Mouse (Mus musculus): ENCODE data around the gene Dhx8. TPM values are rescaled to one million over a fixed set of nuclear protein-coding genes. Genes with fewer than 3 reads are reported as not detected.
A peak's percentile ranks its signal among the peaks of the same experiment; 100 is the strongest.

Gene Dhx8
- 12.4 and 13.5 TPM in 2 replicates for total RNA-seq (2014; rRNA removed; ENCODE audit: low replicate concordance)
- polyA plus RNA-seq (2015; fragmentation: Nextera tagmentation; extraction: Ambion mirVana) = 12.6 and 13.1 TPM in 2 replicates

DNA sequence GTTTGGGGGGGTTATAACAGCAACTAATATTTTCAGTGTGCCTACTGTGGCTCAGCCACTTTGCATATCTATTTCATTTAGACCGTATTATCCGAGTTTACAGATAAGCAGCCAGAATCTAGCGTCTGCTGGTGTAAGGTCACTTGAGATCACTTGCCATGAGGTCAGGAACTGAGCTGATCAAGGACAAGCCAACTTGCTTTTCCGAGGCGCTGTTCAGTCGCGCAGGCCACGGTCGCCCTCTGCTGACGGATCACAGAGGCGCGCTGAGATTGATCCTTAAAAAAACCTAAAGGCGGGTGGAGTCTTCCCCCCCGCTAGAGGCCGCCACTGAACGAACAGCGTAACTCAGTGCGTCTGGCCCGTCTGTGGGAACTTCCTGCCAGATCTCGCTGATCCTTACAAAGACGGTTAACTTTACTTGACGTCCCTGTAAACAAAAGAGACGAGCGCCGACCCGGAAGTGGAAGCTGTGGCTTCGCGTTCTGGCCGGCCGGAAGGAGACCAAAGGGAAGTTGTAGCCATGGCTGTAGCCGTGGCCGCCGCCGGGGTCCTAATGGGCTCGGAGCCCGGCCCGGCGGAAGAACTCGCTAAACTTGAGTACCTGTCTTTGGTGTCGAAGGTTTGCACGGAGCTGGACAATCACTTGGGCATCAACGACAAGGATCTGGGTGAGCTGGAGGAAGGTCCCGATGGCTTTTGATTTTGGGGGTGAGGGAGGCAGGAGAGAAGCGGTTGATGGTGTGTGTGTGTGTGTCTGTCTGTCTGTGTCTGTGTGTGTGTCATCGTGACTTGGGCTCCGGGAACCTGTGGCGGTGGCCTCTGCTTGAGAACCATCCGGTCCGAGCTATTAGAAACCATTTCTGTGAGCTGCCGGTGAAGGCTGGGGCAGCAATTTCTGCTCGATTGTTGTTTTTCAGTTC, at the start of gene Dhx8:
Gene Dhx8, plus strand, starts transcription at position 402 of the 923 bp plus-strand sequence.
- Histone ChIP-seq H3K4me3 (ENCODE audit: low read depth, low read length) (peak within 1 kb of the TSS; percentile 78), H3K4me2 (ENCODE audit: low read depth, low read length) (peak within 1 kb of the TSS; percentile 90), H3K36me3 (replicated peaks; ENCODE audit: control insufficient read depth, insufficient read depth, low read length) (peaks cover 34% of the 10 kb centered on the region), H3K27ac (ENCODE audit: low read depth) (peak within 1 kb of the TSS; percentile 73), H3K9ac (replicated peaks; ENCODE audit: low read depth, low read length) (peak within 1 kb of the TSS; percentile 87), H3K27me3 (ENCODE audit: control insufficient read depth, insufficient read depth, low read length) (no peaks in the 10 kb centered on the region), H3K4me1 (ENCODE audit: control insufficient read depth, insufficient read depth) (peaks cover 12% of the 10 kb centered on the region), H3K9me3 (replicated peaks; ENCODE audit: control insufficient read depth, low read length) (no peaks in the 10 kb centered on the region)
- DNase-seq (ENCODE audit: low spot score) = peak; percentile 100
- TF ChIP-seq CTCF (IDR thresholded peaks at IDR 0.05; ENCODE audit: low read depth) (peak; percentile 100), EP300 (IDR thresholded peaks at IDR 0.05; ENCODE audit: low read depth) (peak; percentile 96)
- peak; percentile 98 for ATAC-seq (ENCODE audit: insufficient read depth, low read depth)
- WGBS = under 1% methylated on average over 51 of the region's 51 CpGs

DNA sequence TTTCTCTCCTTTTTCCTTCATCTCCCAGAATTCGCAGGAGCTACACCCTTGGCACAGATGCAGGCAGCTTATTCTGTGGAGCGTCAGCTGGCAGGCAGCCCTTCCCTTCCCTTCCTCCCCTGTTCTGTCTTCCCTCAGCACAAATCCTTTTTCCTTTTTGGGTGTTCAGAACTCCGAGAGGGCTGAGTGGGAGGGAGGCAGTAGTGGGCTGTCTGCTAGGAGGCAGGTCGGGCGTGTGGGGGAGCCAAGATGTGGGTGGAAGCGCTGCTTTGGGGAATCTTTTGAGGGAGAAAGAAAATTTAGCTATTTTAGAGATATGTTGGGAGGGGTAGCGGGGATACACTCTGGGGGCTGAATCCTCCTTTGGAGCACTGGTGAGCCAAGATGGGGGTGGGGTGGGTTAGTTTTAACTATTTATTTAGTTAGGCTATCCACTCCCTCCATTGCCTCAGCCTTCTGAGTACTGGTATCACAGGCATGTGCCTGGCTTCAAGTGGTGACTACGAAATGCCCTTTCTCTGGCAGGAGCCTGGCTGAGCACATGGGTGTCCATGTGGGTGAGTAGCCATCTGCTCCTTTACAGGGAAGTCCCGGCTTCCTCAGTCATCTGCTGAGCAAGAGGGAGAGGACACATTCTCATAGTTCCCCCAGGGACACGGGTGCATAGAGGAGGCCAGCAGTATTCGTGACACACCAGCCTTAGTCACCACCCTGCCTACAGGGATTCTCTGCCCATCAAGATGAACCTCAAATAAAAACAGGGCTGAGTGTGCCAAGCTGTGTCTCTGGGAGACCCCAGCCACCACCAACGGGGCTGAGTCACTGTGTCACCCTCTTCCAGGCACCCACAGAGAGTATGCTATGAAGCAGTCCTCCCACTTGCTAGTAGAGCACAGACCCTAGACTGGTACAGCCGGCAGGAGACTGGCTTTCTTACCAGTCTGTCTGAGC, 45.1 kb upstream of the Dhx8 start:
- Histone ChIP-seq H3K27ac (ENCODE audit: low read depth) (peak overlapping the region; percentile 75), H3K9ac (replicated peaks; ENCODE audit: low read depth, low read length) (no peak overlapping the region), H3K4me3 (ENCODE audit: low read depth, low read length) (no peak overlapping the region), H3K9me3 (replicated peaks; ENCODE audit: control insufficient read depth, low read length) (no peaks in the 10 kb centered on the region), H3K4me1 (ENCODE audit: control insufficient read depth, insufficient read depth) (peaks cover 14% of the 10 kb centered on the region; the same call in 1 of the 2 replicates), H3K27me3 (ENCODE audit: control insufficient read depth, insufficient read depth, low read length) (no peaks in the 10 kb centered on the region), H3K36me3 (replicated peaks; ENCODE audit: control insufficient read depth, insufficient read depth, low read length) (no peaks in the 10 kb centered on the region), H3K4me2 (ENCODE audit: low read depth, low read length) (peak overlapping the region; percentile 30; the same call in 1 of the 2 replicates)
- 20% methylated on average over 13 of the region's 13 CpGs for WGBS
- peak; percentile 88 for ATAC-seq (ENCODE audit: insufficient read depth, low read depth)
- DNase-seq (ENCODE audit: low spot score) = peak; percentile 79
- no peak for TF ChIP-seq EP300 (IDR thresholded peaks at IDR 0.05; ENCODE audit: low read depth)
- TF ChIP-seq CTCF (IDR thresholded peaks at IDR 0.05; ENCODE audit: low read depth) = no peak

DNA sequence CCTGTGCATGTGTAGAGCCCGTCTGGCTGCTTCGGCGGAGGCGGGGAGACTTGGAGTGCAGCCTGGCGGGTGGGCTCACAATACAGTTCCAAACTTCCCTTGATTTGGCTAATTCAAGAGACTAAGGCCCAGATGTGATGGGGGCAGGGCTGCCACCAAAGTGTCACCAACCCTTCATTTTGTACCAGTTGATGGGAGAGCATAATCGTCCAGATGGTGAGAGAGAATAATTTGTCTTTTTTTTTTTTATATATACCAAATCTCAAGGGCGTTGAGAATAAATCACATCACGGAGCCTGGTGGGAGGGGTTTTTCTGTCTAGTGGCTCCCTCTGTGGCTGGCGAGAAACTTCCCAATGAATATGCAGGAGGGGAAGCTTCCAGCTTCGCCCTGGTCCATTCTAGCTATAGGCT, 43.0 kb upstream of the Dhx8 start:
- no peak for TF ChIP-seq EP300 (IDR thresholded peaks at IDR 0.05; ENCODE audit: low read depth)
- TF ChIP-seq CTCF (IDR thresholded peaks at IDR 0.05; ENCODE audit: low read depth) = no peak
- WGBS = 76% methylated on average over 10 of the region's 10 CpGs
- H3K4me3 ChIP-seq (ENCODE audit: low read depth, low read length) = no peak overlapping the region

DNA sequence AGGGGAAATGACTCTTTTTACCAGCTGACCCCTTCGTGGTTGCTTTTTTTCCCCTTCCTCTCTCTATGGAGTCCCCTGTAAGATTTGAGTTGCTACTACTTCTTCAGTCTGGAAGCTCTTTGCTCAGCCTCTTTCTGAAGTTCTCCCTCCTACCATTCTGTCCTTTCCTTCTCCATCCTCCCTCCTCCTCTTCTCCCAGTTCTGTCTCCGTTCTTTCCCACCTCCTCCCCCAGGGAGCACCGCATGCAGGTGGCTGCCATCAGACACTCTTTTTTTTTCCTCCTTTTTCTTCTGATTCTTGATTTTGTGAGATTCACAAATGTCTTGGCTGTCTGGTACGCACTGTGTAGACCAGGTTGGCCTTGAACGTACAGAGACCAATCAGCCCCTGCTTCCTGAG, 42.4 kb upstream of the Dhx8 start:
- Histone ChIP-seq H3K9me3 (replicated peaks; ENCODE audit: control insufficient read depth, low read length) (no peaks in the 10 kb centered on the region), H3K4me1 (ENCODE audit: control insufficient read depth, insufficient read depth) (peaks cover 14% of the 10 kb centered on the region; the same call in 1 of the 2 replicates), H3K36me3 (replicated peaks; ENCODE audit: control insufficient read depth, insufficient read depth, low read length) (no peaks in the 10 kb centered on the region), H3K4me3 (ENCODE audit: low read depth, low read length) (no peak overlapping the region), H3K4me2 (ENCODE audit: low read depth, low read length) (no peak overlapping the region), H3K27me3 (ENCODE audit: control insufficient read depth, insufficient read depth, low read length) (no peaks in the 10 kb centered on the region), H3K9ac (replicated peaks; ENCODE audit: low read depth, low read length) (no peak overlapping the region), H3K27ac (ENCODE audit: low read depth) (no peak overlapping the region)
- TF ChIP-seq CTCF (IDR thresholded peaks at IDR 0.05; ENCODE audit: low read depth) = no peak
- no peak for TF ChIP-seq EP300 (IDR thresholded peaks at IDR 0.05; ENCODE audit: low read depth)
- 72% methylated on average over 5 of the region's 5 CpGs for WGBS
- ATAC-seq (ENCODE audit: insufficient read depth, low read depth) = no peak
- DNase-seq (ENCODE audit: low spot score) = no peak

More for the DNA sequence above, 43.0 kb upstream of the Dhx8 start:
- no peaks in the 10 kb centered on the region for H3K27me3 ChIP-seq (ENCODE audit: control insufficient read depth, insufficient read depth, low read length)
- H3K27ac ChIP-seq (ENCODE audit: low read depth) = no peak overlapping the region
- ATAC-seq (ENCODE audit: insufficient read depth, low read depth) (no peak), DNase-seq (ENCODE audit: low spot score) (no peak)
- no peak overlapping the region for H3K4me2 ChIP-seq (ENCODE audit: low read depth, low read length)
- no peaks in the 10 kb centered on the region for H3K36me3 ChIP-seq (replicated peaks; ENCODE audit: control insufficient read depth, insufficient read depth, low read length)
- no peaks in the 10 kb centered on the region for H3K9me3 ChIP-seq (replicated peaks; ENCODE audit: control insufficient read depth, low read length)
- no peak overlapping the region for H3K9ac ChIP-seq (replicated peaks; ENCODE audit: low read depth, low read length)
- peaks cover 14% of the 10 kb centered on the region; the same call in 1 of the 2 replicates for H3K4me1 ChIP-seq (ENCODE audit: control insufficient read depth, insufficient read depth)
